Mouse (Mus musculus) cerebellum, adult 2 months (tissue): ENCODE data around the gene Stx2. TPM values are rescaled to one million over a fixed set of nuclear protein-coding genes. Genes with fewer than 3 reads are reported as not detected.
A peak's percentile ranks its signal among the peaks of the same experiment; 100 is the strongest.

ENCODE experiments used
- DNase-seq, 2 experiments: peaks; one replicate each; pipeline ENCODE4 v3.0.0; 2021
- H3K27ac ChIP-seq: fragments of 200-500 bp; 2 replicates; pipeline ENCODE4 v1.5.1; 2012; ENCODE audit warnings: low read length, control low read depth, inconsistent platforms; ENCODE audit not compliant: insufficient read depth
- H3K27me3 ChIP-seq: fragments of 200-500 bp; 2 replicates; pipeline ENCODE4 v1.6.1; 2012; ENCODE audit warnings: inconsistent platforms, mild to moderate bottlenecking, low read length, moderate library complexity; ENCODE audit not compliant: control insufficient read depth, insufficient read depth
- H3K4me1 ChIP-seq: fragments of 200-500 bp; 2 replicates; pipeline ENCODE4 v1.6.1; 2011; ENCODE audit warnings: low read length; ENCODE audit not compliant: control insufficient read depth, insufficient read depth
- H3K4me3 ChIP-seq: fragments of 200-500 bp; replicated peaks from 2 replicates; pipeline ENCODE3; 2011; ENCODE audit warnings: mild to moderate bottlenecking, low read depth, low read length, control low read depth; ENCODE audit not compliant: insufficient read depth
- CTCF ChIP-seq: fragments of 200-500 bp; IDR thresholded peaks from 2 replicates; pipeline ENCODE4 v1.5.1; 2011; ENCODE audit warnings: low read depth, mild to moderate bottlenecking, control low read depth, low read length, moderate library complexity, borderline replicate concordance; ENCODE audit not compliant: insufficient read depth
- POLR2A ChIP-seq: fragments of 200-500 bp; IDR thresholded peaks from 2 replicates; pipeline ENCODE4 v1.6.1; 2011; ENCODE audit warnings: low read length, control low read depth, borderline replicate concordance; ENCODE audit not compliant: insufficient read depth
- WGBS: fragments of 180-500 bp; shearing (Covaris S2); methylation state at CpG from one replicate; pipeline ENCODE4 v1.1.7; 2018; 5-methylcytosine and 5-hydroxymethylcytosine counted together
- polyA plus RNA-seq: library from polyadenylated mRNA; depleted of rRNA; stranded (reverse); fragments of >200 nt; gene quantifications from 2 replicates; pipeline ENCODE4 v1.2.3, GENCODE M21; 2012; rRNA removed

The Stx2 gene
- polyA plus RNA-seq, 1 experiment: 21.8 TPM

DNA sequence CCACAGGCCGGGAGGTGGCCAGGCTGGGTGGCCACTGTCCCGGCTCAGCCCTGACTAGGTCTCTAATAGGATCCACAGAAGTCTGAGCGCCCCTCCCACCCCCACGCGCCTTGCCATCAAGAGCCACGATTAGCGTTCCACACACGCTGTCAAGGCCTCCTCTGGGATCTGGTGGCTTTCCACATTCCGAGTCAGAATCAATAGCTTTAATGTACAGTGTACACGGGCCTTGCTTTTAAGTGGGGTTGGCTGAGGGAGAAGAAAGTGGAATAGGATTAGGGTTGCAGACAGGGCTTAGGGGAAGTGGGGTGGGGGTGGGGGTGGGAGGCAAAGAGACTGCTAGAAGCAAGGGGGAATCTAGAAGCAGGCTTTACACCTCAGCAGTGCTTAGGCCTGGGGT lies 67.9 kb downstream of the Stx2 start:
- DNase-seq: no peak
- no peak overlapping the region for H3K27ac ChIP-seq
- no peak overlapping the region for H3K4me3 ChIP-seq
- TF ChIP-seq CTCF: no peak
- no peak for TF ChIP-seq POLR2A
- 73% methylated on average over 10 of the region's 10 CpGs for WGBS
- H3K4me1 ChIP-seq: no peaks in the 10 kb centered on the region; the same call in 1 of the 2 replicates
- H3K27me3 ChIP-seq: peaks cover 7% of the 10 kb centered on the region; the same call in 1 of the 2 replicates

DNA sequence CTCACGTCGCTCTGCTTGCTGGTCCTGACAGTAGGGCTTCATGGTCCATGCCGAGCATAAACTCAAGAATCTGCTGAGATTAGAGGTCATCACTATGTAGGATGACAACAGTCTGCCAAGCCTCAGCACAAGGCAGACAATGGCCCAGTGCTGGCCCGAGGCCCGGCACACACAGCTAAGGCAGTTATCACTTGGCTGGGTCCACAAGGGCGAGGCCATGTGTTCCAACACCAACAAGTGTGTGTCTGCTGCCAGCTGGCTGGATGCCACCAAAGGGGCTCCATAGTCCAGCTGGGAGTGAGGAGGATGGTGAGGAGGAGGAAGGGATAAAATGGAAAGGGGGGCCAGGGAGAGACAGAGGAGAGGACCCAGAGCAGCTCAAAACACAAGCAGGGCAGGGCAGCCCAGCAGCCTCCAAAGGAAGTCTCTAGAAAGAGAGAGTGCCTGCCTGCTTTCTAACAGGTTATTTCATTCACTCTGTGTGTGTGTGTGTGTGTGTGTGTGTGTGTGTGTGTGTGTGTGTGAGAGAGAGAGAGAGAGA lies 72.9 kb downstream of the Stx2 start:
- peaks cover 4% of the 10 kb centered on the region; the same call in 1 of the 2 replicates for H3K27me3 ChIP-seq
- WGBS: 7% methylated on average over 6 of the region's 6 CpGs

More for the DNA sequence above, 72.9 kb downstream of the Stx2 start:
- Histone ChIP-seq H3K4me1 (peaks cover 4% of the 10 kb centered on the region; the same call in 1 of the 2 replicates), H3K27ac (no peak overlapping the region), H3K4me3 (no peak overlapping the region)
- DNase-seq: peak; percentile 9 to 14
- TF ChIP-seq CTCF: no peak
- no peak for TF ChIP-seq POLR2A

Other genes with a start within 250 kb of the Stx2 start
- gene Rimbp2, start 55.1 kb downstream of the Stx2 start, polyA plus RNA-seq: 12.5 and 16.1 TPM in 2 replicates
- gene Ran, start 11.5 kb upstream of the Stx2 start, polyA plus RNA-seq: 152 and 160 TPM in 2 replicates
- 0.27 and 0.34 TPM in 2 replicates for gene Adgrd1, start 88.2 kb upstream of the Stx2 start, polyA plus RNA-seq